Mouse (Mus musculus) brain, embryonic 18.5 days (tissue): Measurements from ENCODE around the gene 1700049E17Rik2.
"Not testable (repeated sequence)": the region's sequence is repeated elsewhere in the genome, so short reads cannot be mapped to it uniquely, and the experiment has no call there.

Experiments
- DNase-seq: peaks from one replicate; pipeline ENCODE4 v3.0.0-alpha.2; 2012; ENCODE audit warnings: low read depth, low spot score

Gene 1700049E17Rik2

DNA sequence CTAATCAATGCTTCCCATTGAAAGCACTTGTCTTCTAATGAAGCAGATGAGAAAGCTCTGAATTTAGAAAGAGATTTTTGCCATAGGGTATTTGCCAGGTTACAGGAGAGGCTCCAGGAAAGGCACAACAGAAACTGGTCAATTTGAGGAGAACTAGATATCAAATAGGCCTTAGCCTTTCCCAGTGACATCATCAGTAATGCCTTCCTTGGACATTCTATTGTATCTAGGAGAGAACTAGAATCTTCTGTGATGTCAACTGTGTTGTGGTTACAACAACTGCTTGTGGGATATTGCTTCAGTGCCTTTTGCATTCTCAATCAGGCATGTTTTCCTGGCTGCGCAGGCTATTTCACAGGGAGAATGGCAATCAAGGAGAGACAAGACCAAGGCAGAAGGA lies at the start of gene 1700049E17Rik2:
Gene 1700049E17Rik2 (plus strand): TSS at position 301 of the 400 bp plus-strand sequence.
- DNase-seq, result not testable (repeated sequence)

DNA sequence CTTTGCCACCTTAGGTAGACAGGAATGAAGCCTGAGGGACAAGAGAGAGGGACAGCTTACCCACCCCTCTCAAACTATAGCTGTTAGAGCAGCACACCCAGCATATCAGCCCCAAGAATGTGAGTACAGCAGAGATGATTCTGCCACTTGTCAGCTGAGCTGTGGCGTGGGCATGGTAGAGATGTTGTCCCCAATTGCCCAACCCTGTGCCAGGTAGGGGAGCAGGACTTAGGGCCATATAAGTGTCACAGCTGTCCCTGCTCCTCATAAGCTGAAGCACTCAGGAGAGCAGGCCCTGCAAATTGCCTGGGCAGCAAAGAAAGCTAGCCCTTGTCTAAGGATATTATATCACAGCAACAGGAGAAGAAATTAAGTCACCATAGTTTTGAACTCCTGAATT lies 48.3 kb upstream of the 1700049E17Rik2 start:
- not testable (repeated sequence) for DNase-seq

DNA sequence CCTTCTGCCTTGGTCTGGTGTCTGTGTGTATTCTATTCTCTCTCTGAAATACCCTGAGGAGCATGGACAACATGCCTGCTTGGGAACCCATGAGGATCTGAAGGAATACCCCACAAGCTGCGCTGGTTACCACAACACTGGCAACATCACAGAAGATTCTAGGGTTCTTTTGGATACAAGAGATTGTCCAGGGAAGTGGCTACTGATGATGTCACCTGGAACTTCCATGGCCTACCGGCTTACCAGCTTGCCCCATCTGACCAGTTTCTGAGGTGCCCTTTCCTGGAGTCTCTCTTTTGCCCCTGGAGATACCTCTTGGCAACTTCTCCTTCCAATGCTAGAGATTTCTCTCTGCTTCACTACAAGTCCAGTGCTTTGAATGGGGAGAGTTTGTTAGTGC lies 17.5 kb upstream of the 1700049E17Rik2 start, which contains the start of gene Gm7970:
Gene Gm7970 (minus strand): TSS at position 101 of the 400 bp plus-strand sequence.
- DNase-seq, result not testable (repeated sequence)

DNA sequence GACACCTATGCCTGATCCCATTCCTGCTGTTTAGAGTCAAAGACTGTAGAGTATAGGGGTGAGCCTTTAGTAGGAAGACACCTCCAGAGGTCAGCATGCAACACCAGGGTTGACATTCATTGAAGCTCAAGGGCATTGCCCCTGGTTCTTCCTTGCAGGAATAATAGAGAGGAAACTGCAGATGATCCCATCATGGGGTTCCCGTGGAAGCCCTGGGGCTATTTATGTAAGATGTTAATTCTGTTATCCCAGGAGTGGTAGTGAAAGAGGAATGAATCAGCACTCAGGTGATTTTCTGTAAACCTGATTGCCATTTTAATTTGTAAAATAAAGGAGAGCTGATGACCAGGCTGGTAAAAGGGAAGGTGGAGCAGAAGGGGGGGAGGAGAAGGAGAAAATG lies 13.3 kb downstream of the 1700049E17Rik2 start:
- not testable (repeated sequence) for DNase-seq

DNA sequence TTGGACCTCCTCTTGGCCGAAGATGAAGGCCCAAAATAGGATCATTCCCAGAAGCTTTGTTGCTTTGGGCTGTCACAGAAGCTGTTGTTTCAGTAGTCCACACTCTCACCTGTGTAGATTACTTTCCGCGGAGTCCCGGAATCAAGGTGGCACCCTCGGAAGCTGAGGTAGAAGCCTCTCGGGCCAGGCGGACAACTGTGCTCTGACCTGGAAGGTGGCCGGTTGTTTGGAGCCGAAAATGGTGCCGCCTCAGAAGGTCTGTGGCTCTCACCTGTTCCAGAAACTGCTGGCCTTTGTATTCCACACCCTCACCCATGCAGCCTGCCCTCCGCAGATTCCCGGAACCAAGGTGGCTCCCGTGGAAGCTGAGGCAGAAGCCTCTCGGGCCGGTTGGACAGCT lies 27.9 kb downstream of the 1700049E17Rik2 start:
- DNase-seq, result not testable (repeated sequence)

DNA sequence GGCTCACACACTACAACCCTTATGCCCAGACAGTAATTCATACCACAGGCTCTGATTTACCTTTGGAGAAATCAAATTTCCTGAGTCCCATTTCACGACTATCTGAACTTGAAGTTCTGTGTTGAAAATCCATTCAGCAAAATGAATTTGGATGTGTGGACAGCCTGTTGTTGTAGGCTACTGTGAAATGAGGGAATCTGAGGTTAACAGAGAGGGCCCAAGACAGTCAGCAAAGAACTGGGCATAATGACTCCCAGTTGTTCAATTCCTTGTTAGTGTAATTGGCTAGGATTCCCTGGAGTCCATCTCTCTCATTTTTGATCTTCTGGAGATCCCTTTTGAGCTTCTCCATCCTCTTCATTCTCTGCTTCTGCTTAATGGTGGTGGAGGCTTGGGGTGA lies 37.7 kb downstream of the 1700049E17Rik2 start:
- not testable (repeated sequence) for DNase-seq

DNA sequence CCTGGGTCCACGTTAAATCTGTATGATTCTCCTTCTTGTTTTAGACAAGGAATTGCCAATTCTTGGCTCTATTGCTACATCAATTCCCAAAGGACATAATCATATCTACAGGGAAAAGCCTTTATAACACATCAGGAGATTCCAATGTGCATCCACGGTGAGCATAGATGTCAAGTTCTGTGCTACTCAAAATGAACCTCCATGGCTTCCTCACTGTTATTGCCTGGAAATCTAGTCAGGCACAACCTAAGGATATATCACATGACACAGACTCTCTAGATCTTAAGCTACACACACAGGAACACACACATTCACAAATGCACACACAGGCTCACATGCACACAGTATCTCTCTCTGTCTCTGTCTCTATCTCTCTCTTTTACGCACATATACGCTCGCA lies 49.5 kb downstream of the 1700049E17Rik2 start:
- not testable (repeated sequence) for DNase-seq

DNA sequence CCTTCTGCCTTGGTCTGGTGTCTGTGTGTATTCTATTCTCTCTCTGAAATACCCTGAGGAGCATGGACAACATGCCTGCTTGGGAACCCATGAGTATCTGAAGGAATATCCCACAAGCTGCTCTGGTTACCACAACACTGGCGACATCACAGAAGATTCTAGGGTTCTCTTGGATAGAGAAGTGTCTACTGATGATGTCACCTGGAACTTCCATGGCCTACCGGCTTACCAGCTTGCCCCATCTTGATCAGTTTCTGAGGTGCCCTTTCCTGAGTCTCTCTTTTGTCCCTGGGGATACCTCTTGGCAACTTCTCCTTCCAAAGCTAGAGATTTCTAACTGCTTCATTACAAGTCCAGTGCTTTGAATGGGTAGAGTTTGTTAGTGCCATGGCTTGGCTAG lies 51.5 kb downstream of the 1700049E17Rik2 start, which contains the start of gene Gm3072:
Gene Gm3072 (minus strand): TSS at position 101 of the 400 bp plus-strand sequence.
- not testable (repeated sequence) for DNase-seq

DNA sequence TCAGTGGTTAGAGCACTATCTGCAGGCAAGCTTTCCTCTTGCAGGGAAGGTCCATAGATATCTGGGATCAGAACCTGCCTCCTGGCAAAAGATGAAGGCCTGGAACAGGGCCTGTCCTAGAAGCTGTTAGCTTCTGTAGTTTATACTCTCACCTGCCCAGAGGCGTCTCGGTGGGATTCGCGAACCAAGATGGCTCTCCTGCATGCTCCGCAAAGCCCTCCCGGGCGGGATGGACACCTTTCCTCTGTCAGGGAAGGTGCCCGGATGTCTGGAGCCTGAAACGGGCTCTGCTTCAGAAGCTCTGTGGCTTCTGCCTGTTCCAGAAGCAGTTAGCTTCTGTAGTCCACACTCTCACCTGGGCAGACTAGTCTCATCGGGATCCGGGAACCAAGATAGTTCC lies 57.1 kb downstream of the 1700049E17Rik2 start:
- DNase-seq, result not testable (repeated sequence)
